Comparison of ENCODE assay signal across 8 mouse cellular contexts in genomic region chr17:70989430-70989829, GRCm38 (mm10). TPM values are rescaled to one million over a fixed set of nuclear protein-coding genes. Genes with fewer than 3 reads are reported as not detected.
DNase-seq lines count a peak whose midpoint lies in the region; ATAC-seq and TF ChIP-seq lines count a peak whose summit lies in the region.

No protein-coding gene starts in this region.

- no peak for DNase-seq in gastrocnemius, adult 2 months
- no peak for DNase-seq in gastrocnemius, postnatal 36 days
- DNase-seq in 3T3-L1 (ENCODE audit: low read depth, low spot score): peak; percentile 50
- DNase-seq in forebrain, embryonic 14.5 days (ENCODE audit: low spot score): no peak
- DNase-seq in spleen, postnatal 10 days (ENCODE audit: low spot score in 2 of 2): no peak
- no peak for DNase-seq in urinary bladder, postnatal 4 days (ENCODE audit: low spot score in 2 of 2)

- intact Hi-C loops in gastrocnemius, adult 2 months (cut with DNase I): no loop called here
- intact Hi-C loops in gastrocnemius, postnatal 36 days (cut with DNase I): no loop called here

- peak overlapping the region; percentile 80 for H3K4me3 ChIP-seq in gastrocnemius, adult 2 months
- H3K4me3 ChIP-seq in forebrain, embryonic 14.5 days (ENCODE audit: low read depth, low read length): peak overlapping the region; percentile 94
- H3K4me3 ChIP-seq in liver, embryonic 16.5 days (ENCODE audit: low read depth, low read length): peak overlapping the region; percentile 92

- peak overlapping the region; percentile 94 for H3K9ac ChIP-seq in forebrain, embryonic 14.5 days (ENCODE audit: low read length)
- H3K9ac ChIP-seq in liver, embryonic 16.5 days (ENCODE audit: low read depth, low read length): peak overlapping the region; percentile 88

- peaks cover 14% of the 10 kb centered on the region; the same call in 1 of the 2 replicates for H3K4me1 ChIP-seq in forebrain, embryonic 14.5 days (ENCODE audit: control insufficient read depth, insufficient read depth, low read length)
- H3K4me1 ChIP-seq in liver, embryonic 16.5 days (ENCODE audit: control insufficient read depth, low read depth, low read length): peaks cover 44% of the 10 kb centered on the region

- ATAC-seq in forebrain, embryonic 14.5 days: no peak
- no peak for ATAC-seq in liver, embryonic 16.5 days (ENCODE audit: low read depth)
- ATAC-seq in inflammation-experienced regulatory T-cells, adult 6 months: no peak

- peak overlapping the region; percentile 84 for H3K4me2 ChIP-seq in forebrain, embryonic 14.5 days (ENCODE audit: low read length)
- H3K4me2 ChIP-seq in liver, embryonic 16.5 days (ENCODE audit: low read depth, low read length): peak overlapping the region; percentile 91

- H3K9me3 ChIP-seq in forebrain, embryonic 14.5 days (replicated peaks; ENCODE audit: control insufficient read depth, low read length): no peaks in the 10 kb centered on the region
- H3K9me3 ChIP-seq in liver, embryonic 16.5 days (replicated peaks; ENCODE audit: control insufficient read depth, low read length): no peaks in the 10 kb centered on the region

- peaks cover 16% of the 10 kb centered on the region; the same call in 1 of the 2 replicates for H3K36me3 ChIP-seq in forebrain, embryonic 14.5 days (ENCODE audit: control insufficient read depth, insufficient read depth, low read length)
- peaks cover 13% of the 10 kb centered on the region for H3K36me3 ChIP-seq in liver, embryonic 16.5 days (ENCODE audit: control insufficient read depth, insufficient read depth)

- TF ChIP-seq CTCF in gastrocnemius, adult 2 months (IDR thresholded peaks at IDR 0.05): no peak

- 39% methylated on average over 8 of the region's 8 CpGs for WGBS in forebrain, embryonic 14.5 days
- WGBS in liver, embryonic 16.5 days (ENCODE audit: insufficient replicate concordance): 21% methylated on average over 8 of the region's 8 CpGs

- peak overlapping the region; percentile 100 for H3K27ac ChIP-seq in gastrocnemius, adult 2 months
- H3K27ac ChIP-seq in forebrain, embryonic 14.5 days (ENCODE audit: low read depth, low read length): peak overlapping the region; percentile 94; the same call in 1 of the 2 replicates
- peak overlapping the region; percentile 2; the same call in 1 of the 2 replicates for H3K27ac ChIP-seq in liver, embryonic 16.5 days (ENCODE audit: low read length)

- no peaks in the 10 kb centered on the region for H3K27me3 ChIP-seq in forebrain, embryonic 14.5 days (replicated peaks; ENCODE audit: control insufficient read depth, insufficient read depth, low read length)
- H3K27me3 ChIP-seq in liver, embryonic 16.5 days (ENCODE audit: control insufficient read depth, insufficient read depth, low read depth, low read length): no peaks in the 10 kb centered on the region

RNA-seq across cellular contexts. Expression of gene Myom1, which starts 13.0 kb away (rescaled TPM):
- total RNA-seq in gastrocnemius, adult 2 months (2021): 1,000 to 10,000 TPM; 1,223 to 1,379 TPM
- 1,000 to 10,000 TPM; 1,200 to 1,249 TPM for total RNA-seq in gastrocnemius, postnatal 36 days (2021)
- polyA plus RNA-seq in forebrain, embryonic 14.5 days (2014; fragmentation: Nextera tagmentation; extraction: Ambion mirVana): 0.82 and 1.0 TPM in 2 replicates
- polyA plus RNA-seq in liver, embryonic 16.5 days (2015; fragmentation: Nextera tagmentation; extraction: Ambion mirVana): 2.1 and 3.3 TPM in 2 replicates
- polyA plus RNA-seq in inflammation-experienced regulatory T-cells, adult 6 months (2017; shearing (Covaris generic)): under 1 TPM in 1 of 3 experiments, not detected in 2; 0.34 TPM

RNA-seq across cellular contexts. Expression of gene Myl12a, which starts 13.2 kb away (rescaled TPM):
- 100 to 1,000 TPM; 301 to 553 TPM for total RNA-seq in gastrocnemius, adult 2 months (2021)
- 100 to 1,000 TPM; 295 to 502 TPM for total RNA-seq in gastrocnemius, postnatal 36 days (2021)
- polyA plus RNA-seq in forebrain, embryonic 14.5 days (2014; fragmentation: Nextera tagmentation; extraction: Ambion mirVana): 143 and 158 TPM in 2 replicates
- 171 and 182 TPM in 2 replicates for polyA plus RNA-seq in liver, embryonic 16.5 days (2015; fragmentation: Nextera tagmentation; extraction: Ambion mirVana)
- polyA plus RNA-seq in inflammation-experienced regulatory T-cells, adult 6 months (2017; shearing (Covaris generic)): 100 to 1,000 TPM; 630 to 948 (median 795) TPM

Comparison
In these comparisons a context has a peak if more than half of its experiments do, and no peak if none do; other contexts are left out.
1. H3K27ac ChIP-seq: peak in every context shown above with its lines; median percentile 100 in gastrocnemius, adult 2 months; 94 in forebrain, embryonic 14.5 days; 2 in liver, embryonic 16.5 days.